1 mouse cellular context compared by ENCODE assay signal in the genomic region with DNA sequence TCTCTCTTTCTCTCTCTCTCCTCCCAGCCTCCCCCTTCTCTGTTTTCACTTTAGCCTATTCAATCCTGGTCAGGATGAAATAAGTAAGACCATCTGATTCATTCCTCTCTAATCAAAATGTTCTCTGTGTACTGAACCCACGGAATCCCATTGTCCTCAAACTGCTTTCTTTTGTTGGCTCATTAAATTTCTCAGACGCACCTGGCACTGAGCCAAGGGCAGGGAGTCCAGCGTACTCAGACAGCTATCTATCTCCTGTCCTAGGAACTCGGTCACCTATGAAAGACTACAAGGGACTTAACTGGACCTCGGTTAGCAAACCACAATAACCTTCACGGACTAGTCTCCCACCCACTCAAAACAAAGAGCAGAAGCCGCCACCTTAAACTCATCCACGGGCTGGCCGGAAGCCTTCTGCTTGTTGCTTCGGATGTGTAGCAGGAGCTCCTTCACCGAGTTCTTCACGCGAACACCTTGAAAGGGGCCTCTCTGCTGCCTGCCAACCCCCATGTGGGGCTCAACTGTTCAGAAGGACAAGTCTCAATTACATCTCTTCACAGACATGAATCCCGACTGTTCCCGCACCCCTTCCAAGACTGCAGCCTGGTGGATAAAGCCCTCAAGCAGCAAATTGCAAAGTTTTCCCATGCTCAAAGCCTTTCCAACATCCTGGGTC.
TF ChIP-seq lines count a peak whose summit lies in the region.

No protein-coding gene starts in this region.

TF ChIP-seq in CH12.LX, 34 proteins besides CTCF, POLR2A, EP300 and RAD21:
- TF ChIP-seq CHD1 (IDR thresholded peaks at IDR 0.05; ENCODE audit: low read depth, low read length): peak; percentile 8; the same call in 1 of the 2 replicates
- no peak for TF ChIP-seq NELFE (IDR thresholded peaks at IDR 0.05; ENCODE audit: low read depth, low read length)
- no peak for TF ChIP-seq HCFC1 (IDR thresholded peaks at IDR 0.05; ENCODE audit: low read depth, low read length)
- no peak for TF ChIP-seq SIN3A (IDR thresholded peaks at IDR 0.05; ENCODE audit: low read length)
- no peak for TF ChIP-seq SMC3 (IDR thresholded peaks at IDR 0.05; ENCODE audit: low read depth, low read length)
